Mouse (Mus musculus) E14TG2a.4 (cell line): ENCODE data around the gene Nr6a1.

ENCODE experiments used
- CTCF ChIP-seq: conservative IDR thresholded peaks from 2 replicates; pipeline ENCODE4 v1.5.1; 2014; ENCODE audit warnings: low read length
- POU5F1 ChIP-seq: IDR thresholded peaks from 2 replicates; pipeline ENCODE4 v1.6.1; 2014; ENCODE audit warnings: low read length, borderline replicate concordance

- TF ChIP-seq CTCF, result no peak
- no peak for TF ChIP-seq POU5F1
Observed at GRCm38 (mm10) chr2:38782731-38783130, 144.8 kb downstream of the Nr6a1 start.
